Mouse (Mus musculus): ENCODE measurements at regions not wholly inside any gene's neighbourhood (a gene's known extent, or its start where the extent isn't known, plus 50 kb on each side); places are given as distances from the start of the nearest gene placed in this dataset.

DNA sequence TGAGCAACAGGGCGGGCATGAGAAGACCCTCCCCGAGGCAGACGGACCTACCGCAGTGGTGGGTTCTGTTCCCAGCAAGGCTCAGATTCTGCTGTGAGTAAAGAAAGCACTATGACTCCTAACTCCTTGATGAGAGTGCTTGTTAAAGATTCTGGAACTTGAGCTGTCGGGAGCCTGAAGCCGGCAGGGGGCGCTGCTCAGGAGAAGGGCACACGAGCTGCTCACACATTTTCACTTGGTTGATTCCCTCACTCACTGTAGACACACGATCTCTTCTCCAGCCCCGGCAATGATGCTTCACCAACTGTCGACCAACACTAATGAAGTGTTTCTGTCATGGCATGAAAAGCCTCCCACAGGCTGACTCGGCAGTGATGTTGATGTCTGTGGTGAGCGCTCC, 185.6 kb downstream of the Gxylt1 start:
- H3K36me3 ChIP-seq (ENCODE audit: insufficient read depth, low read length) = no peaks in the 10 kb centered on the region
- H3K27me3 ChIP-seq (ENCODE audit: insufficient read depth, low read length) = peaks cover 3% of the 10 kb centered on the region
- peaks cover 12% of the 10 kb centered on the region for H3K4me1 ChIP-seq (replicated peaks; ENCODE audit: low read depth, low read length)
- TF ChIP-seq CTCF (conservative IDR thresholded peaks at IDR 0.05; ENCODE audit: low read length) = peak; percentile 63
- TF ChIP-seq POU5F1 (IDR thresholded peaks at IDR 0.05; ENCODE audit: borderline replicate concordance, low read length) = no peak
- no peak for TF ChIP-seq NANOG (IDR thresholded peaks at IDR 0.05; ENCODE audit: borderline replicate concordance, low read length)
- no peaks in the 10 kb centered on the region for H3K9me3 ChIP-seq (ENCODE audit: low read length)
- H3K4me3 ChIP-seq (replicated peaks; ENCODE audit: low read length) = no peak overlapping the region

DNA sequence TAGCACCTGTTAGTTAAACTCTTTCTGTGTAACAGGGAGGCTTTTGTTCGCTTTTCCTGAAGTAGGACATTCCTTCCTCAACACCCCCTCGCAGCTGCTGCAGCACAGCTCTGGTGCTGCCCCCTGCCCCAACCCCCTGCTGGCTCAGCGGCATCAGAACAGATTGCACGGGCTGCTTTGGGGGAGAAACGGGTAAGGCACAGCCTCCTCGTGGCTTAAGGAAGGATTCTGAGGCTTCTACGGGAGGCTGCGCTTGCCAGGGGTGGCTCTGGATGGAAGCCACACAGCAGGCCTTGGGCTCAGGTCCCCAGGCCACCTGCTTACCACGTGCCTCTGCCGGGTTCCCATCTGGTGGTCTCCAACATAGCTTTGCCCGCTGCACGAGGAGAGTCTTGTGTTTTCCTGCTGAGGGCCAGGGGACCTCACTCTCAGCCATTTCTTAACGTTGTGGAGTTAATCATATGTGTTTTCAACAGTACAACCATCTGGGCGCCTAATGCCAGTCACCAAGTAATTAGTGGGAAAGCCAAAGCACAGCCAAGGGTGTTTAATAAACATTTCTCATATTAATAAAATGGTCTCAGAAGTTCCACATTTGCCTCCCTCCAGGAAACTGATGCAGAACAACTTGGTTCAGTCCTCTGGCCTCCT, 189.9 kb downstream of the Gxylt1 start:
- H3K4me1 ChIP-seq (replicated peaks; ENCODE audit: low read depth, low read length) = peaks cover 6% of the 10 kb centered on the region; the same call in 1 of the 2 replicates
- no peaks in the 10 kb centered on the region for H3K36me3 ChIP-seq (ENCODE audit: insufficient read depth, low read length)
- H3K27me3 ChIP-seq (ENCODE audit: insufficient read depth, low read length) = peaks cover 3% of the 10 kb centered on the region
- TF ChIP-seq CTCF (conservative IDR thresholded peaks at IDR 0.05; ENCODE audit: low read length) (no peak), POU5F1 (IDR thresholded peaks at IDR 0.05; ENCODE audit: borderline replicate concordance, low read length) (no peak), NANOG (IDR thresholded peaks at IDR 0.05; ENCODE audit: borderline replicate concordance, low read length) (no peak)
- H3K9me3 ChIP-seq (ENCODE audit: low read length) = no peaks in the 10 kb centered on the region
- no peak overlapping the region for H3K4me3 ChIP-seq (replicated peaks; ENCODE audit: low read length)

DNA sequence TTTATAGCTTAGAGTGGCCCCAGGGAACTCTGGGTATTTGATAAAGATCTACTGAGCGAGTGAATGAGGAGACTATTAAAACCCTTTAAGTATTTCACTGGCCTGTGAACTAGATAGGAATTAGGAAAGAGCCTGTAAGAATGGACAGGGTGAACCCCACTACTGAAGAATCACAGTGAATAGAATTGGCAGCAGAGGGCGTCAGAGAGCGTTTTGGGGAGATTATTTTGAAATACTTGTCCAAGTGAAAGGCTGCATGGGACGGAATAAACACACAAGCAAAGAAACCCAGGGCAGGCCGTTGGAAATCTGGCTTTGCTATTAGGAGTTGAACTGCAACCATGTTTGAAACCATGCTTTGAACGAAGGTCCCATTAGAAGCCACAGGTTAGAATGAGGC, 200.9 kb downstream of the Gxylt1 start:
- Histone ChIP-seq H3K4me1 (replicated peaks; ENCODE audit: low read depth, low read length) (no peaks in the 10 kb centered on the region), H3K9me3 (ENCODE audit: low read length) (no peaks in the 10 kb centered on the region), H3K4me3 (replicated peaks; ENCODE audit: low read length) (no peak overlapping the region), H3K36me3 (ENCODE audit: insufficient read depth, low read length) (no peaks in the 10 kb centered on the region), H3K27me3 (ENCODE audit: insufficient read depth, low read length) (no peaks in the 10 kb centered on the region)
- TF ChIP-seq CTCF (conservative IDR thresholded peaks at IDR 0.05; ENCODE audit: low read length) (0 out of 2 replicates have a peak, but pooled peaks have one; percentile 17), NANOG (IDR thresholded peaks at IDR 0.05; ENCODE audit: borderline replicate concordance, low read length) (no peak)

DNA sequence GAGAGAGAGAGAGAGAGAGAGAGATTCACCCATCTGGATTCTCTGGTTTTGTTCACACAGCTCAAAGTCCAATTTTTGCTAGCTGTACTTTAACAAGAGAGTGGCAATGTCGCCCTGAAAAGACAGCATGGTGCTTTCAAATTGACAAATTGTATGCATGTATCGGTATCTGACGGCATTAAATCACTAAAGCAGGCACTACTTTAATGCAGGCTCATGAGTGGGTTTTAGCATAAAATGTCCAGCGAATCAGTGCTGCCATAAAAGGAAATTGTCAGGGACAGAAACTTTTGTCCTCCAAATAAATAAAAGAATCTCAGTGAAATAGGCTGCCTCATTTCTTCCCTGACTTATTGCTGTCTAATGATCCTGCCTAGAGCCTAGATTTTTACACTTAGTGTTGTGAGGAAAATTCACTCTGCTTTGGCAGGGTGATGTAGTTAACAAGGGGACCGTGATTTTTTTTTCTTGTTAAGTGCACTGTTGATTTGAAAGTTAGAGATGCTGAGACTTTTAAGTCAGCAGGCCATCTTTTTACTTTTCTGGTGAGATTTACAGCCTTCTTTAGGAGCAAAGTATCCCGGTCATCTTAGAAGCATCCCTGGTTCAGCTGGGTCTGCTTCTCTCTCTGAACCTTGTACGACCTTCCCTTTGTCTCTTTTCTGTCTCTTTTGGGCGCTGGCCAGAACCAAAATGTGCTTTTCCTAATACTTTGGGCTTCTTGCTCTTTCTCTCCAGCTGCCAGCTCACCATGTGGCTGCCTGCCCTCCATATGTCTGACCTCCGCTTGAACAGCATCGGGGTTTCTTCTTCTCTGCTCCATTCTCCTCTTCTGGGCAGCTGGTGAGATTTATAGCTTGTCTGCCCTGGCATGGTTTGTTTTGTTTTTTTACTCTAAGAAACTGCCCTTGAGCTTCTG, 212.5 kb downstream of the Gxylt1 start:
- Histone ChIP-seq H3K36me3 (ENCODE audit: insufficient read depth, low read length) (no peaks in the 10 kb centered on the region), H3K9me3 (ENCODE audit: low read length) (peaks cover 29% of the 10 kb centered on the region), H3K27me3 (ENCODE audit: insufficient read depth, low read length) (no peaks in the 10 kb centered on the region), H3K4me3 (replicated peaks; ENCODE audit: low read length) (no peak overlapping the region), H3K4me1 (replicated peaks; ENCODE audit: low read depth, low read length) (no peaks in the 10 kb centered on the region)
- TF ChIP-seq NANOG (IDR thresholded peaks at IDR 0.05; ENCODE audit: borderline replicate concordance, low read length) = no peak
- TF ChIP-seq POU5F1 (IDR thresholded peaks at IDR 0.05; ENCODE audit: borderline replicate concordance, low read length) = no peak
- TF ChIP-seq CTCF (conservative IDR thresholded peaks at IDR 0.05; ENCODE audit: low read length) = no peak

DNA sequence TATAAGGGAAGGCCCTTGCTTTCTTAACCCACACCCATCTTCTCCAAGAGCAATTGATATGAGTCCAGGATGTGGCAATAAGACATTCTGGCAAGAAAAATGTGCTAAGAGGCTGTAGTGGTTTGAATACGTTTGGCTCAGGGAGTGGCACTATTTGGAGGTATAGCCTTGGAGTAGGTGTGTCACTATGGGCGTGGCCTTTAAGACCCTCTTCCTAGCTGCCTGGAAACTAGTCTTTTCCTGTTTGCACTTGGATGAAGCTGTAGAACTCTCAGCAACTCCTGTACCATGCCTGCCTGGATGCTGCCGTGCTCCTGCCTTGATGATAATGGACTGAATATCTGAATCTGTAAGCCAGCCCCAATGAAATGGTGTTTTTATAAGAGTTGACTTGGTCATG, 221.5 kb downstream of the Gxylt1 start:
- H3K4me3 ChIP-seq (replicated peaks; ENCODE audit: low read length) = no peak overlapping the region
- H3K27me3 ChIP-seq (ENCODE audit: insufficient read depth, low read length) = no peaks in the 10 kb centered on the region
- peaks cover 11% of the 10 kb centered on the region for H3K4me1 ChIP-seq (replicated peaks; ENCODE audit: low read depth, low read length)
- H3K9me3 ChIP-seq (ENCODE audit: low read length) = no peaks in the 10 kb centered on the region
- H3K36me3 ChIP-seq (ENCODE audit: insufficient read depth, low read length) = no peaks in the 10 kb centered on the region
- no peak for TF ChIP-seq NANOG (IDR thresholded peaks at IDR 0.05; ENCODE audit: borderline replicate concordance, low read length)
- TF ChIP-seq CTCF (conservative IDR thresholded peaks at IDR 0.05; ENCODE audit: low read length) = no peak
- TF ChIP-seq POU5F1 (IDR thresholded peaks at IDR 0.05; ENCODE audit: borderline replicate concordance, low read length) = no peak

DNA sequence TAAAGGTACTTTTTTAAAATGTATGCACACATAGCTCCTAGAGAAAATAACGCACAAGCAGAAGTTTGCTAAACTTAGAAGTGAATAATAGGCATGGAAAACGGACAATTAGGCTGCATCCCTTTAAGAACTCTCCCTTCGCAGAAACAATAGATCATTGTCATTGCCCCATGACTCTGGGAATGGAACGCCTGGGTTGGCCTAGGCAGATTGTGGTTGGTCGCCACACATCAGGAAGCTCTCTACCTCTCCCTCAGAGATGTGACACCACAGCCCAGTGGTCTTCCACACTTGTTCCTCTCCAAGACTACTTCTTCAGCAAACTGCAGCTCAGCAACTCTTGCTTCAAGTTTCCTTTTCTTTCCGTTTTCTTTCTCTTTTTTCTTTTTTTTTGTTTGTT, 247.8 kb downstream of the Gxylt1 start:
- Histone ChIP-seq H3K27me3 (ENCODE audit: insufficient read depth, low read length) (no peaks in the 10 kb centered on the region), H3K9me3 (ENCODE audit: low read length) (no peaks in the 10 kb centered on the region), H3K36me3 (ENCODE audit: insufficient read depth, low read length) (no peaks in the 10 kb centered on the region), H3K4me1 (replicated peaks; ENCODE audit: low read depth, low read length) (no peaks in the 10 kb centered on the region), H3K4me3 (replicated peaks; ENCODE audit: low read length) (no peak overlapping the region)
- no peak for TF ChIP-seq CTCF (conservative IDR thresholded peaks at IDR 0.05; ENCODE audit: low read length)
- no peak for TF ChIP-seq NANOG (IDR thresholded peaks at IDR 0.05; ENCODE audit: borderline replicate concordance, low read length)
- TF ChIP-seq POU5F1 (IDR thresholded peaks at IDR 0.05; ENCODE audit: borderline replicate concordance, low read length) = no peak

DNA sequence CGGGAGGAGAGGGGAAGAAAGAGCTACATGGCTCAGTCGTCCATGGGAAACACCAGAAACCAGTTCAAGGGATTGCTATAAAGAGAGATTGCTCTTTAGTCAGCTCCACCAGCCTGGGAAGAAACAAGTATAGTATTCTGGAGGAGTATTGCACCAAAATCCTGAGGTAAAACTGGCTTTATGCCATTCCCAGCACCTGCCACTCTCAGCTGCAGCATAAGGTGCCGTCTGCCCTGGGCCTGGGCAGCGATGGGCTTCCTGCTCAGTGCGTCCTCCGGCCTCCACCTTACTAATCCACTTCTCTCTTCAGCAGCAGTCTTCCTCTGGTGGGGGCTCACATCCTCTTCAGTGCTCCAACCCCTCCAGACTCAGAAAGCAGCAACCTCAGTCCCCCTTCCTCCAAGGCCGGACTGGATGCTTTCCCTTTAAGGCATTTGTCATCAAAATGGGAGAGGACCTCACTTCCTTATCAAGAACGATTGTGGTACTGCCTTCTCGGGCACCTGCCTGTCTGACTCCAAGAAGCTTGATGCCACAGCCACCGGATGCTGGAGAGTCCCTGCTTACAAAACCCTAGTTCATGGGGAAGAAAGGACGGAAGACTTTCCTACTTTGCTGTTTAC, 248.4 kb downstream of the Gxylt1 start:
- Histone ChIP-seq H3K9me3 (ENCODE audit: low read length) (no peaks in the 10 kb centered on the region), H3K27me3 (ENCODE audit: insufficient read depth, low read length) (no peaks in the 10 kb centered on the region), H3K4me3 (replicated peaks; ENCODE audit: low read length) (no peak overlapping the region), H3K4me1 (replicated peaks; ENCODE audit: low read depth, low read length) (no peaks in the 10 kb centered on the region), H3K36me3 (ENCODE audit: insufficient read depth, low read length) (no peaks in the 10 kb centered on the region)
- TF ChIP-seq POU5F1 (IDR thresholded peaks at IDR 0.05; ENCODE audit: borderline replicate concordance, low read length) (no peak), CTCF (conservative IDR thresholded peaks at IDR 0.05; ENCODE audit: low read length) (no peak), NANOG (IDR thresholded peaks at IDR 0.05; ENCODE audit: borderline replicate concordance, low read length) (no peak)

DNA sequence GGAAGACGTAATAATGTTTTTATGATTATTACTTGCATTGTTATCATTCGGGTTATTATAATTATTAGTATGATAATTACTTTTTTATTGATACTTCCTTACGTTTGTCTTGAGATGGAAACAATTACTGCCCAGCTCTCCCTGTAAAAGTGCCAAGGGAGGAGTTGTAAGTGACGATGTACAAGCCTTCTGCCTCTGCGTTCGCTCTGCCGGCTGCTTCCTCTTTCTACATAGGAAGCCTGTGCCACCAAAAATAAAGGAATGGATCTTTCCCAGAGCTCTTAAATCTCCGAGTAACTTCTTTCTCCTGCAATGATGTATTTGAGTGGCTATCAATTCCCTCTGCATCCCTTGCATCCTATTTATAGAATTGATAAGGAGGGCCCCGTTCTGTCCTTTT, 249.2 kb downstream of the Gxylt1 start:
- no peaks in the 10 kb centered on the region for H3K4me1 ChIP-seq (replicated peaks; ENCODE audit: low read depth, low read length)
- TF ChIP-seq CTCF (conservative IDR thresholded peaks at IDR 0.05; ENCODE audit: low read length) (no peak), POU5F1 (IDR thresholded peaks at IDR 0.05; ENCODE audit: borderline replicate concordance, low read length) (no peak), NANOG (IDR thresholded peaks at IDR 0.05; ENCODE audit: borderline replicate concordance, low read length) (no peak)
- H3K27me3 ChIP-seq (ENCODE audit: insufficient read depth, low read length) = no peaks in the 10 kb centered on the region
- no peaks in the 10 kb centered on the region for H3K9me3 ChIP-seq (ENCODE audit: low read length)
- no peak overlapping the region for H3K4me3 ChIP-seq (replicated peaks; ENCODE audit: low read length)
- no peaks in the 10 kb centered on the region for H3K36me3 ChIP-seq (ENCODE audit: insufficient read depth, low read length)

Measured in E14TG2a.4 (cell line).